Mouse (Mus musculus): ENCODE data around the gene Dck. TPM values are rescaled to one million over a fixed set of nuclear protein-coding genes. Genes with fewer than 3 reads are reported as not detected.
A peak's percentile ranks its signal among the peaks of the same experiment; 100 is the strongest.

Gene Dck
- total RNA-seq, 2 experiments from 2014 or later, result 14.6 to 14.8 TPM

DNA sequence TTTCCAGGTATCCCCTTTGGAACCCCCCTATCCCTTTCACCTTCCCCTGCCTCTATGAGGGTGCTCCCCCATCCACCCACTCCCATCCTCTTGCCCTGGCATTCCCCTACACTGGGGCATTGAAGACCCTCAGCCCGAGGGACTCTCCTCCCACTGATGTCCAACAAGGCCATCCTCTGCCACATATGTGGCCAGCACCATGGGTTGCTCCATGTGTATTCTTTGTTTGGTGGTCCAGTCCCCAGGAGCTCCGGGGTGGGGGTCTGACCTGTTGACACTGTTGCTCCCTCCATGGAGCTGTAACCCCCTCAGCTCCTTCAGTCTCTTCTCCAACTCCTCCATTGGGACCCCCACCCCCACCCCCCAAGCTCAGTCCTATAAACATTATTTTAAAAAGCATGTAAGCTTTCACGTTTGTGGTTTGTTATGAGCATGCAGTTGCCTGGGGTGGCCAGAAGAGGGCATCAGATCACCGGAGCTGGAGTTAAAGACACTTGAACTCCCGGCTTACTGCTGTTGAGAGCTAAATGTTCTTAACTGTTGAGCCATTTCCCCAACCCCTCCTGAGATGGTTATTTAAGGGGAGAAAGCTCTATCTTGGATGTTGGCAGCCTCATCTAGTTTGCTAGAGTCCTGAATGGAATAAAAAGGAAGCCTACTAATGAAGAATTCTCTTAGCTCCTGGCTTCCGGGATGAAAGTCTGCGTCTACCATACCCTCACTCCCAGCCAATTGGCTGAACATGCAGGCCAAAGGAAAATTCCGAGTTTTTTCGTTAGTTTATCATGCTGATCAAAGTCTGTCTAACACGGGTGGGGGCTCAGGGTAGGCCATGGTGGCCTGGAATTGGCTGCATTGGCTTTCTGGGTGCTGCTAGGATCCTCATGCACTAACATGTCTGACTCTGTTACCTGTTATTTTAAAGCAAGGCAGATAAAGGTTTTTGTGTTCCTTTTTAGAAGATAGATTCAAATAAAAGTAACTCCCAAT lies 26.8 kb downstream of the Dck start:
- DNase-seq, result peak in 1 of 2 experiments; percentile 53

DNA sequence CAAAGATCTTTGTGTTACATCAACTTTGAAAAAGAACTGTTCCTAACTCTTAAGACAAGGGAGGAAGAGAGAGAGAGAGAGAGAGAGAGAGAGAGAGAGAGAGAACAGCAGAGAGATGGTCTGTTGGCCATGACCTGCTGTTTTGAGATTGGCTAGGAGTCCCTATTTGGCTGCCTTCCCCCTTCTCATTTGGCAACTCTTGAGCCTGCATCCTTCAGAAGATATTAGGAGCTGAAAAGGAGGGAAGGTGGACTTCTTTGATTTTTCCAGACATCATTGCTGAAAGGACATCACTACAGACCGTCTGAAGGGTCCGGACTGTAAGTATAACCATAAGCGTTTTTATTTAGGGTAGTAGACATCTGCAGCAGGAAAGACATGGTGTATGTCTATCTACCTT lies 28.9 kb downstream of the Dck start:
- DNase-seq, result no peak

DNA sequence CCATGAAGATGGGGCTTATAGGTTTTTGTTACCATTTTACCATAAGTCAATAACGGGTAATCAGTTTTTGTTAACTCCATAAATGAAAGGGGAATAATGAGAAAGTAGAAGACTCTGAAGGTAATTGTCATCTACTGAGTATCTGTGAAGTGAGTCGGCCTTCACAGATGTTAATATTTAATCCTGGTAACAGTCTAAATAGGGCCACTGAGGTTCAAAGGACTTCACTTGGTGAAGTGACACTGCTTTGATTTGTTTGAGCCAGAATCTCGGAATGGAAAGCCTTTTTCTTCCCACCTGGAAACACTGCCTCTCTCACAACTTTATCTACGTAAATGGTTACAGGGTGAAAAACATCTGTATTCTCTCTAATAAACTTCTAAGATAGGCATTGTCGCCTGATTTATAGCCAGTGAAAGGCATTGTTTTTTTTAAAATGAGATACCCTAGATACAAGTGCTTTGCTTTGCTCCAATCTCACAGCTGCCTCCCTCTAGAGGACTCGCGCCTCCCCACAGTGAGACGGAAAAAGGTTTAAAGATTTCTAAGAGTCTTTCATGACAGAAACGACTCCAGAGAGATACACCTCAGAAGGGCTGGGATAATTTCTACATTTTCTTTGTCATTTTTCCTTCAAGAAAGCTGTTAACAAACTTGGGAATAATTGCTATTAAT lies 31.3 kb downstream of the Dck start:
- DNase-seq, result no peak

DNA sequence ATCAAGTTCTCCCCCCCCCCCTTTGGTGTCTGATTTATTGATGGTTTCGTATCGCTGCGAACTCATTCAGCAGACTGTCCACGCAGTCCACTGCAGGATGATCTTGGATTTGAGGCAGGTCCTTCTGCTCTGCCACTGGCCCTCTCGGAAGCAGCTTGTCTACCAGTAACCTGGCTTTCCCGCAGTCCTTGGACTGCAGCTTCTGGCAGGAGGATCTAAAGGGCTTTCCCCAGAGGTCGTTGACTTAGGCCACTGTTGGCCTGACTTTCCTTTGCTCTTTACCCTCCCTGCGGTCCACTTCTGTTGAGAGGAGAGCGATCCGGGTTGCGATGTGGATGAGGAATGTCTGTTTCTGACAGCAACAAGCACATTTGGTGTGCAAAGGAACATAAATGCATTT lies 31.8 kb downstream of the Dck start:
- no peak for DNase-seq

DNA sequence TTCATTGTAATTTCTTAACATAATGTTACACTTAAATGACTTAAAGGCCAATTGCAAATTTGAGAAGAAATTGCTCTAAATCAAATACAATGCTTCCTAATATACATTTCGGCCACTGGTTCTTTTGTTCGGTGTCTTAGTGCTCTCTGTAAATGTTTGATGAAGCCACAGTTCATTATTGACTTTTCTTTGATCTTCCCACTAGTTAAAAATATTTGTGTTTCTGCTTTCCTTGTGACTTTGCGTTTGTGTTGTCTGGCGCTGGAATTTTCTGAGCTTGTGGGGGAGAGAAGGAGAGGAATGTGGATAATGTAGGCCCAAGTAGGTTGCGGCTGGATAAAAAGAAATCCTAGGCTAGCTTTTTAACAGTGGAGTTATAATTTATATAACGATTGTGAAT lies 32.3 kb downstream of the Dck start:
- DNase-seq, result no peak

DNA sequence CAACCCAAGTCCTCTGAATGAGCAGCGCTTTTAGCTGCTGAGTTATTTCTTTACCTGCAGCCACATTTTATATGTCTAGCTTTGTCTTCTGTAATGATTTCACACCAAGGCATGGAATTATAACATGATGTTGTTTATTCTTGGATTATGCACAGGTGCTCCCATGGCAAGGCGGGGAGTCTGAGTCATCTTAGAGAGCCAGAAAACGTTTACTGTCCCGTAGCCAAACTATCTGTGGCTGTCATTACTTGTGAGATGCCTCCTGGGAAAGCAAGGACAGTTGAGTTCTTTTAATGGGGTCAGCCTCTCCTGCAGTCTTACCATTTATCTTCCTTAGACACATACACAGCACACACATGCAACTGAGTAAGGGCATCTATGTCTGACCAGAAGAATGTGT lies 40.8 kb downstream of the Dck start:
- no peak for DNase-seq

DNA sequence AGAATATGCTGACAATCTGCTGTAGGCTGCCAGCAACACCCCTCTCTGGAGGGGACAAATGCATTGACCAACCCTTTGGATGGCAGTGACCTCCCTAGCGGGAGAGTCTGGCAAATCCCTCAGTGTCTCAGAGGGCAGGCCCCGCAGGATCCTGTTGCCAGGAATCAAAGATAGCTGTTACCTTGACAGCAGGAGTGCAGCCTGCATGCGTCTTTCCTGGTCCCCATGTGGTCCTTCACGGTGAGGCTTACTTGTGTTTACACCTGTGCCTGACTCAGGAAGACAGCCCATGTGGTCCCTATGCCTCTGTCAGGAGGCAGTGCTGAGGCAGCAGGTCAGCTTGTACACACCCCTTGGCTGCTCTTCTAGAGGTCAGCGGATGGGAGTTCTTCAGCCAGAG lies 41.5 kb downstream of the Dck start:
- no peak for DNase-seq

DNA sequence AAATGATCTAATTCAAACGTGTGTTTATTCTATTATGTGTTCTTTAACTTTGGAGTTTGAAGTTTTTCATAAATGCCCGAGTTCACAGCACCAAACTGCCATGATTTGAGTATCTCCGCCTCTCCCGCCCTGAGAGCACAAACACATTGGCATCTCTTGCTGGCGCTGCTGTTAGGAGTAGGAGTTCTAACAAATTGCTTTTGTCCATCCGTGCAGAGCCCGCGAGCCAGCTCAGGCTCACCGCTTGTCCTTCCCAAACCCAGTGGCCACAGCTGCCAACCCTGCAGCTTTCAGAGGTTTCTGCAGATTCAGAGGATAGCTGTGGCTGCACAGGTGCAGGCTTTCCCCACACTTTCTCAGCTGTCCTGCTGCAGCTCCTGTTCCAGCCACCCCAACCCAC lies 42.5 kb downstream of the Dck start:
- DNase-seq, result no peak

DNA sequence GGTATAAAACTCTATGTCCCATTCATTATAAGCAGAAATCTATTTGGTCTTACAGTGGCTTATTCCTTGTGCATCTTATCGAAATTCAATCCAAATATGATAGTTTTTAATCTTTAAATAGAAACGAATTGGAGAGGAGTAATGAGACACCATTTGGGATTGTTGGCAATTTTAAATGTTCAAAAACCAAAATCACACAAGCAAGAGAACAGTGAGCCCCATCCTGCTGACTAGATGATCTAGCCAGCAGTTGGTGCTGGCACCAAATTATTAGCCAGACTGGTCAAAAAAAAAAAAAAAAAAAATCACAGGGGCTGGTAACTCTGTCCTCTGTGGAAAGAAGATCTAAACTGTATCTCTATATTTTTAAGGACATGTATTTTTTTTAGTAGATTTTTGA lies 48.4 kb downstream of the Dck start:
- DNase-seq, result no peak

DNA sequence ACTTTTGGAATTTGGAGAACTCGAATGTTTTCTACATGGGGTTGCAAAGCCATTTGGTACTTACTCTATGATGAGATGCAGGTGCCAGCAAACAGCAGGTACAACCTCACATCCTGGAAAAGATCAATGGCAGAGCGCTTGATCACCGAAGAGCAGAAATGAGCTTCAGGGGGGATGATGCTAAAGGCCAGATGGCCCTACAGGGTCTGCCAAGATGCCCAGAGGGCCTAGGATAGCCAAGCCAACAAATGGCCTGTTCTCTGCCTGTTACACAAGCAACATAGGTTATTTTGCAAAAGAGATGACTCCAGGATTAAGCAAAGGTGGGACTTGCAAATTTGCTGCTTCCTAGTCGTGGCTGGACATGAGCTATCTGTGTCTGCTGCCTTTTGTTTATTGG lies 49.8 kb downstream of the Dck start:
- no peak for DNase-seq

DNA sequence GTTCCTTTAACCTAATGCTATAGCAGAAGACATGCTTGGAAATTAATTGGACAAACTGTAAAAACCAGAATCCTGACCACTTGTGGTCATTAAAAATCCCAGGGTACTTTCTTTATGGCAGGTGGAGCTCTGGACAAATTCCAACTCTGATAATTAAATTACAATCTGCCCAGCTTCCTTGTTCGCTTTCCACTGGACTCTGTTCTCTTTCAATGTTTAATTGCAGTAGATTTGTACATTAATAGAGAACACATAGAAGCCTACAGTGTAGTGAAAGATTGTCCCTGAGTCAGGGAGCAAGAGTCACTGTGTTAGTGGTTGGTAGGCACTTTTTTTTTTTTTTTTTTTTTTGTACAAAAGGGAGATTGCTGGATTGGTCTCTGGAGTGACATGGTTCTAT lies 56.7 kb downstream of the Dck start:
- DNase-seq, result no peak

DNA sequence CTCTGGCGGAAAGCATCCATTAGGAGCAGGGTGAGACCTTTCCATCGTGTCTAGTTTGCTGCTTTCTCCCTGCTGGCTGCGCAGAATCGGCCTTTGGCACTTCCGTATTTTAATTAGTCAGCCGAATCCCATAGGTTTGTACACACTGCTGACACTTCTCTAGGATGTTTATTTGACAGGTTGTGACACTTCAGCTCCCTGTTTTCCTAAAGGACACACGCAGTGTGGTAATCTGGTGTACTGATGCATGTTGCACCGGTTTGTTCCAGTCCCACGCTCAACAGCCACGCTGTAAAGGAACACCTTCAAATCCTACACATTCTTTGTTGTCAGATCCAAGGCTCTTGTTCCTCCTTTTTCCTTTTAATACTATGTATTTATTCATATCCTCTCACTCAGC lies 60.0 kb downstream of the Dck start:
- no peak for DNase-seq

DNA sequence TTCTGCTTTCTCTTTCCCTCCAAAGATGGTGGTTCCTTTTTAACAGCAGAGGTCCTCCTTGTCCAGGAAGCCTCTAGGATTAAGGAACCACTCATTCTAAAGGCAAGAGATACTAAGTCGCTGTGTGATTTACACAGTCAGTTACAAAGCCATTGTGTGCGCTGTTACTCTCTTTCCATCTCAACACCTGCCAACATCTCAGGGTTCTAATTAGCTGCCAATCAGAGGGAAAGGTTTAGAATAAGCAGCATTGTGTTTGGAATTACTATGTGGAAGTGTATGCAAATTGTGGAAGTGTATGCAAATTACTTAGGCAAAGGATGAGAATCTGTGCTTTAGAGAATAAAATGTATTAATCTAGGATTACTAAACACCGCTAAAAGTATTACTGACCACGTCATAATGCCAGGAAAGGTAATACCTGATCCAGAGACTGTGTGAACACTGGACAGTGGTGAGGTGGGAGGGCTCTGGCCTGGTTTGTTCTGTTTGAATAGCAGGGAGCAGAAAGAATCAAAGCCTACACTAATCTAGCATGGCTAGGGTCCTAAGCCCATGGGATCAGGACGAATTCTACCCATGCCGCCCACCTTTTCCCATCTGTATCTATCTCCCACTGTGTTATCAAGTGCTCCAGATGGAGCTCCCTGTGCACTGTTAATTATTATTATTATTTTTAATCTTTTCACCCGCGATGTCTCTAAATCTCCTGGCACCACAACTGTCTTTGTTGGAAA lies 65.2 kb downstream of the Dck start:
- peak; percentile 40 to 43 for DNase-seq

DNA sequence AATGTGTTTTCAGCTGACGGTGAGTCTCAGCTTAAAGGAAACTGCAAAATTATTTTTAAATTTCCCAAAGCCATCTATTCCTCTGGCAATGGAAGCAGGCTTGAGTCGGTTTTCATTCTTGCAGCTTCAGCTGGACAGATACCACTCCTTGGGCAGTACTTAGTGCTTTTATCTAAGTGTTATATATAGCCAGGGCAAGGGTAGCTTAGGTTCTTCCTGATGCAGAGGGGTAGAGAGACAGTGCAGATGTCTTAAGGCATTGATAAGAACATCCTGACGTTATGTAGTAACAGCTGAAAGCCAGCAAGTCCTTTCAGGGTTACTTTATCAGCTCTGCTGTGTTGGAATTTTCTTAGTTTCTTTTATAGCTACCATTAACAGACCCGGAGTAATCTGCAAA lies 66.1 kb downstream of the Dck start:
- DNase-seq, result no peak

DNA sequence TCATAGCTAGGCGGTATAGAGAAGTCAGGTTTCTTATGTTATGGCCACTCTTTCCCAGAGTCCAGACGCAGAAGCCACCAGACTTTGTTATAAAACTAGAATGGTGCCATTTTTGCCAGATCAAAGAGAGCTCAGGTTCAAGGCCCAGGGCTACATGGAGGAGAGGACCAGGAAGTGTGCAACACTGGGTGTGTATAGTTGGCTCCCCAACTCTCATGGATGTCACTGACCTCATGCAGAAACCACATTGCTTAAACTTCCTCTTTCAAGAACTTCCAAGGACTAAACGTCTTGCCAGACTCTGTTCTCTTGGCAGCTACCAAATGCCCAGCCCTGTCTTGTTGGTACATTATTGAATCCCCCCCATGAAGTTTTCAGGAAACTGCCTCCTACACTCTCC lies 67.1 kb downstream of the Dck start:
- no peak for DNase-seq

Other genes starting within 250 kb of the Dck start
- under 1 TPM; 0.20 to 0.22 TPM for gene Jchain, start 237.1 kb upstream of the Dck start, total RNA-seq (2021)
- gene Utp3, start 210.5 kb upstream of the Dck start, total RNA-seq (2021), result 10 to 100 TPM; 27.5 to 28.0 TPM
- gene Rufy3, start 200.0 kb upstream of the Dck start, total RNA-seq (2021), result 100 to 1,000 TPM; 174 to 178 TPM
- 10 to 100 TPM; 85.3 to 97.2 TPM for gene Grsf1, start 88.8 kb upstream of the Dck start, total RNA-seq (2021)
- gene Mob1b, start 44.1 kb upstream of the Dck start, total RNA-seq (2021), result 10 to 100 TPM; 31.6 to 32.9 TPM
- gene Slc4a4, start 121.8 kb downstream of the Dck start, total RNA-seq (2021), result 100 to 1,000 TPM; 138 to 164 TPM